13 mouse cellular contexts compared by ENCODE assay signal in genomic region chr3:116865199-116865636, GRCm38 (mm10). TPM values are rescaled to one million over a fixed set of nuclear protein-coding genes. Genes with fewer than 3 reads are reported as not detected.
DNase-seq lines count a peak whose midpoint lies in the region; ATAC-seq and TF ChIP-seq lines count a peak whose summit lies in the region.
"Had no signal": no experiment of that assay in that cellular context is flagged by ENCODE, and none has a peak within 500 bp of the region (broad histone marks: within the 10 kb centered on the region; RNA-seq: fewer than 3 reads in every experiment).

No protein-coding gene starts in this region.

- peak overlapping the region; percentile 46 for H3K27ac ChIP-seq in heart, embryonic 11.5 days (ENCODE audit: low read depth, low read length)
- H3K27ac ChIP-seq in liver, postnatal 0 days (ENCODE audit: low read depth), result peak overlapping the region; percentile 53
- H3K27ac ChIP-seq: hindbrain, embryonic 14.5 days; lung, embryonic 15.5 days had no signal

- peak; percentile 70 for ATAC-seq in heart, embryonic 11.5 days (replicated peaks; ENCODE audit: insufficient number of reproducible peaks, low FRiP score, low TSS enrichment)
- ATAC-seq in common myeloid progenitor, adult 5-6 weeks (replicated peaks; ENCODE audit: low read depth, poor library complexity, severe bottlenecking), result peak; percentile 47
- ATAC-seq in liver, postnatal 0 days, result peak; percentile 40
- ATAC-seq: activated CD4-positive, CD25-positive, alpha-beta regulatory T cell, adult 4 months had no signal

- H3K9ac ChIP-seq in heart, embryonic 11.5 days (ENCODE audit: low read depth, low read length), result no peak overlapping the region
- H3K9ac ChIP-seq in liver, postnatal 0 days (replicated peaks), result 0 out of 2 replicates have a peak overlapping the region, but pooled peaks have one; percentile 4
- H3K9ac ChIP-seq: hindbrain, embryonic 14.5 days; lung, embryonic 15.5 days had no signal

- TF ChIP-seq EP300 in liver, postnatal 0 days (IDR thresholded peaks at IDR 0.05; ENCODE audit: low read depth), result peak; percentile 16

- H3K27me3 ChIP-seq in heart, embryonic 11.5 days (ENCODE audit: control insufficient read depth, insufficient read depth, low read length), result no peaks in the 10 kb centered on the region
- no peaks in the 10 kb centered on the region for H3K27me3 ChIP-seq in liver, postnatal 0 days (ENCODE audit: insufficient read depth, low read length)

- no peak for DNase-seq in heart, postnatal 4 days
- DNase-seq in A20 (ENCODE audit: low read depth, low spot score), result peak; percentile 14
- DNase-seq in liver, postnatal 0 days, result no peak
- no peak for DNase-seq in thymus, postnatal 0 days (ENCODE audit: low spot score)
- no peak for DNase-seq in right cerebral cortex, postnatal 4 days
- DNase-seq in cerebellum, adult 11-12 months, result no peak
- DNase-seq: cerebellum, postnatal 25 days; thymus, adult 2 months had no signal

- no peaks in the 10 kb centered on the region for H3K36me3 ChIP-seq in heart, embryonic 11.5 days (ENCODE audit: control insufficient read depth, insufficient read depth, low read length)
- H3K36me3 ChIP-seq in liver, postnatal 0 days (replicated peaks; ENCODE audit: insufficient read depth, low read length), result peaks cover 19% of the 10 kb centered on the region
- H3K36me3 ChIP-seq: lung, embryonic 15.5 days had no signal

- 0 out of 2 replicates have a peak, but pooled peaks cover 5% of the 10 kb centered on the region for H3K4me1 ChIP-seq in heart, embryonic 11.5 days (ENCODE audit: control insufficient read depth, insufficient read depth, low read length)
- peaks cover 33% of the 10 kb centered on the region for H3K4me1 ChIP-seq in liver, postnatal 0 days (ENCODE audit: insufficient read depth)

- no peaks in the 10 kb centered on the region for H3K9me3 ChIP-seq in heart, embryonic 11.5 days (replicated peaks; ENCODE audit: control insufficient read depth, low read length)
- no peaks in the 10 kb centered on the region for H3K9me3 ChIP-seq in liver, postnatal 0 days (ENCODE audit: low read length)
- H3K9me3 ChIP-seq: lung, embryonic 15.5 days had no signal

- peak overlapping the region; percentile 34 for H3K4me2 ChIP-seq in heart, embryonic 11.5 days
- H3K4me2 ChIP-seq in liver, postnatal 0 days (ENCODE audit: low read depth, low read length), result peak overlapping the region; percentile 43
- H3K4me2 ChIP-seq: hindbrain, embryonic 14.5 days; lung, embryonic 15.5 days had no signal

- no peak for TF ChIP-seq CTCF in liver, postnatal 0 days (IDR thresholded peaks at IDR 0.05; ENCODE audit: low read depth)

- H3K4me3 ChIP-seq in heart, embryonic 11.5 days (ENCODE audit: low read depth, low read length), result no peak overlapping the region
- H3K4me3 ChIP-seq in liver, postnatal 0 days (ENCODE audit: low read depth, low read length), result 0 out of 2 replicates have a peak overlapping the region, but pooled peaks have one; percentile 3
- H3K4me3 ChIP-seq: lung, embryonic 15.5 days had no signal

- WGBS in heart, embryonic 11.5 days (ENCODE audit: insufficient replicate concordance), result 59% methylated on average over 1 of the region's 1 CpGs
- 31% methylated on average over 1 of the region's 1 CpGs for WGBS in liver, postnatal 0 days (ENCODE audit: insufficient replicate concordance)

RNA-seq across cellular contexts. Expression of gene Frrs1, which starts 6.0 kb away (rescaled TPM):
- 26.7 and 26.8 TPM in 2 replicates for polyA plus RNA-seq in heart, embryonic 11.5 days (2014; fragmentation: Nextera tagmentation; extraction: Ambion mirVana)
- total RNA-seq in heart, postnatal 4 days (2021), result 10 to 100 TPM in 1 of 2 experiments, 1 to 10 TPM in 1; 8.0 to 11.9 TPM
- 43.7 and 47.0 TPM in 2 replicates for total RNA-seq in common myeloid progenitor, adult 5-6 weeks (2017)
- polyA plus RNA-seq in liver, postnatal 0 days (2015; fragmentation: Nextera tagmentation; extraction: Ambion mirVana), result 20.6 and 22.7 TPM in 2 replicates
- polyA plus RNA-seq in thymus, postnatal 0 days (2015; fragmentation: Nextera tagmentation; extraction: Ambion mirVana), result 10.9 and 14.9 TPM in 2 replicates

RNA-seq across cellular contexts. Expression of gene Agl, which starts 57.3 kb away (rescaled TPM):
- 49.2 and 55.8 TPM in 2 replicates for polyA plus RNA-seq in heart, embryonic 11.5 days (2014; fragmentation: Nextera tagmentation; extraction: Ambion mirVana)
- total RNA-seq in heart, postnatal 4 days (2021), result 100 to 1,000 TPM; 134 to 148 TPM
- 7.5 and 10.9 TPM in 2 replicates for total RNA-seq in common myeloid progenitor, adult 5-6 weeks (2017)
- 8.4 and 9.1 TPM in 2 replicates for polyA plus RNA-seq in liver, postnatal 0 days (2015; fragmentation: Nextera tagmentation; extraction: Ambion mirVana)
- polyA plus RNA-seq in thymus, postnatal 0 days (2015; fragmentation: Nextera tagmentation; extraction: Ambion mirVana), result 5.9 and 7.7 TPM in 2 replicates
